Mouse (Mus musculus) bone marrow, adult 2 months (tissue): ENCODE data around the gene Cobl. TPM values are rescaled to one million over a fixed set of nuclear protein-coding genes. Genes with fewer than 3 reads are reported as not detected.

Experiments used
- H3K27ac ChIP-seq: fragments of 200-500 bp; 2 replicates; pipeline ENCODE4 v1.5.1; 2012; ENCODE audit warnings: low read depth, mild to moderate bottlenecking, control low read depth, inconsistent platforms, low read length; ENCODE audit not compliant: control insufficient read depth, poor library complexity, insufficient read depth
- H3K4me1 ChIP-seq: fragments of 200-500 bp; 2 replicates; pipeline ENCODE4 v1.6.1; 2011; ENCODE audit warnings: low read length; ENCODE audit not compliant: control insufficient read depth, insufficient read depth
- H3K4me3 ChIP-seq: fragments of 200-500 bp; replicated peaks from 2 replicates; pipeline ENCODE3; 2011; ENCODE audit warnings: mild to moderate bottlenecking, low read depth, low read length, control low read depth; ENCODE audit not compliant: control insufficient read depth
- CTCF ChIP-seq: fragments of 200-500 bp; IDR thresholded peaks from 2 replicates; pipeline ENCODE4 v1.5.1; 2011; ENCODE audit warnings: low read length, control low read depth; ENCODE audit not compliant: control insufficient read depth, insufficient read depth
- POLR2A ChIP-seq: fragments of 200-500 bp; IDR thresholded peaks from 2 replicates; pipeline ENCODE4 v1.6.1; 2011; ENCODE audit warnings: low read depth, mild to moderate bottlenecking, control low read depth, low read length, borderline replicate concordance; ENCODE audit not compliant: control insufficient read depth
- WGBS: fragments of 180-500 bp; shearing (Covaris S2); methylation state at CpG from one replicate; pipeline ENCODE4 v1.1.7; 2018; 5-methylcytosine and 5-hydroxymethylcytosine counted together
- polyA plus RNA-seq: library from polyadenylated mRNA; stranded (reverse); fragments of >200 nt; gene quantifications from 2 replicates; pipeline ENCODE4 v1.2.4, GENCODE M21; 2011; ENCODE audit warnings: low replicate concordance; ENCODE audit not compliant: missing spikeins, insufficient read depth, insufficient read length

The Cobl gene
- 4.2 TPM in 1 of 2 replicates, not detected in the other for polyA plus RNA-seq

DNA sequence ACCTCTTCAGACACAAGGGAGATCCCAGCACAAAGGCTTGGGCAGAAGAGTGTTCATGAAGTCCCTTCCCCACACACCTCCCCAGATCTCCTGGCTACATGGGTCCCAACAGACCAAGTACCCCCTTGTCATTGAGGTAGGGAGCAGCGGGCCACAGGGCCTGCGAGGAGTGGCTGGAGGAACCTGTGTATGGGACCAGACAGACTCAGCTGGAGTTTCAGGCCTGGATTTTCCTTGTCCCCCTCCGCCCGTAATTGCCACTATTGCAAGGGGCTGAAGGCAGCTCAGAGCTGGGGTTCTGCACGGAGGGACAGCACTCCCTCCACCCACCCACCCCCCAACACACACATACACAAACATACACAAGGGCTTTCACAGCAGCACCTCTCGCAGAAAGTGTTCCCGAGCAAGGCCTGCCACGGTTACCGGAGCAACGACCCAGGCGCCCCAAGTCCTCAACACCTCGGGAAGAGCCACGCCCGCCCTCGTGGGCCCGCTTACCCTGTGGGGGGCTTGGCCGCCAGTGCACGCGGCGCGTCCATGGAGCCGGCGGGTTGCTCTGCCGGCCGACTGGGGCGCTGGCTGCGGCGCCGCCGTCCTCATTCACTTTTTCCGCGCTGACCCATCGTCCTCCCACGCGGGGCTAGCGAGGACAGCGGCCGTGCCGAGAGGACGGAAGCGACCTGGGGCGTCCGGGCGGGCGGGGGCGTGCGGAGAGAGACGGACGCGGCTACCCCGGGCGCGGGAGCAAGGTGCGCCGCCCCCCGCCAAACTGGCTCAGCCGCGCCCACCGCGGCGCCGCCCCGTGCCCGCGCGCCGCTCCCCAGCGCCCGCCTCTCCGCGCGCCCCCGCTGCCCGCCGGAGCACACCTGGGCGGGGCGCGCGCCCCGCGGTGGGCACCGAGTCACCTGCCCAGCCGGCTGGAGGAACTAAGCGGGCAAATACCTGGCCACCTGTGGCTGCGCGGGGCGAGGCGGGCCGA lies at the start of gene Cobl:
Cobl (minus strand) TSS at position 780 of the 982 bp plus-strand sequence.
- Histone ChIP-seq H3K27ac (no peak within 1 kb of the TSS), H3K4me3 (no peak within 1 kb of the TSS), H3K4me1 (no peaks in the 10 kb centered on the region)
- 2% methylated on average over 81 of the region's 89 CpGs for WGBS
- TF ChIP-seq CTCF (no peak), POLR2A (no peak)

DNA sequence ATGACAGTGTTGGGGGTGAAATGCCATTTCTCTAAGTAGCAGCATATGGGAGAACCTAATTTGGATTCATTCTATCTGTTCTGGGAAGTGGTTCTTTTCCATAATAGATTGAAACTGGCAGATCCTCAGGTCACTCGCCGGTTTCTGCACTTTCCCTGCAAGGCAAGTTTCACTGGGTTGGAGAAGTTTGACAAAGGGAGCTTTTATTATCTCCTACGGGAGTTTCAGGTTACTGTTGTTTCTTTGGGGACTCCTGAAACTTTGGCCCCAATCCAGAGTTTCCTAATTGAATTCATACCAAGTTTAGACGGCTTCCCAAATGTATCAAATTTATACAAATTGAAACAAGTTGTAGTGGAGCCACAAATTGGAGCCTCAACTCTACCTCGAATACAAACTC lies 49.0 kb upstream of the Cobl start:
- Histone ChIP-seq H3K4me1 (no peaks in the 10 kb centered on the region), H3K4me3 (no peak overlapping the region), H3K27ac (no peak overlapping the region)
- WGBS = 74% methylated on average over 5 of the region's 5 CpGs
- TF ChIP-seq CTCF (no peak), POLR2A (no peak)

DNA sequence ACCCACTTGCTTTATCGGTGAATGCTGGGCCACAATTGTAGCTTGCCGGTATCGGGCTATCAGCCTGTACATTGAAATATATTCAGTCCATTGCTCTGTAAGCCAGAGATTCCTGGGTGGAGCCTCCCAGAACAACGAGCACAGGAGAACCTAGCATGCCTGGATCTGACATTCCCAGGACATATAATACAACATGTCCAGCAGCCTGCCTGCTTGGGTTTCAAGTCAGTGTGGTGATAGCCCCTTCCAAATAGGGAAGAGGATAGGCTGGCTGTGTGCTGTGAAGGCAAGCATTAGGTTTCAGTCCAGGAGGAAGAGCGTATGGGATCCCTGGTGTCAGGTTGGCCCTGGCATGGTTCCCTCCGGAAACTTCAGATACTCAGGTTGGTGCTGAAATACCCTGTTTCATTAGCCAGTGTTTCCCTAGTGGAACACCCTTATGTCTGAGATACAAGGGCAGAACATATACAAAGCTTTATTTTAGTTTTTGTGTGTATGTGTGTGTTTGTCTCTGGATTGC lies 41.7 kb upstream of the Cobl start:
- Histone ChIP-seq H3K4me3 (no peak overlapping the region), H3K27ac (no peak overlapping the region), H3K4me1 (no peaks in the 10 kb centered on the region)
- 83% methylated on average over 6 of the region's 6 CpGs for WGBS
- TF ChIP-seq CTCF = no peak

DNA sequence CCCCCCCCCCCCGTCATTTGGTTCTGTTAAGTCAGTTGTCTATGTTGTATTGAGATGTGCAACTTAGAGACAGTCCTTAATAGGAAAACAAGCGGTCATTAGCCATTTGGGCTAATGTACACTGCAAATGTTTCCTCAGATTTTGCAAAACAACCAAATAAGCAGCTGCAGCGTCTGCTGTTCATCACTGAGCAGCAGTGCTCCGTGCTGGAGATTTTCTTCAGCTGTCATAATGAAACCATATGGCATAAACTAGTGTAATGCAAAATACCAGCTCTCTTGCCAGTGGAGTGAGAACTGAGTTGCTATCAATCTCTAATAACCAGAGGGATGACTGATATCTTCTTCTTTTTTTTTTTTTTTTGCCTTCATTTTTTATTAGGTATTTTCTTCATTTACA lies 39.0 kb upstream of the Cobl start:
- TF ChIP-seq CTCF (no peak), POLR2A (no peak)
- no peak overlapping the region for H3K4me3 ChIP-seq
- H3K4me1 ChIP-seq = no peaks in the 10 kb centered on the region
- 79% methylated on average over 4 of the region's 4 CpGs for WGBS
- H3K27ac ChIP-seq = no peak overlapping the region

DNA sequence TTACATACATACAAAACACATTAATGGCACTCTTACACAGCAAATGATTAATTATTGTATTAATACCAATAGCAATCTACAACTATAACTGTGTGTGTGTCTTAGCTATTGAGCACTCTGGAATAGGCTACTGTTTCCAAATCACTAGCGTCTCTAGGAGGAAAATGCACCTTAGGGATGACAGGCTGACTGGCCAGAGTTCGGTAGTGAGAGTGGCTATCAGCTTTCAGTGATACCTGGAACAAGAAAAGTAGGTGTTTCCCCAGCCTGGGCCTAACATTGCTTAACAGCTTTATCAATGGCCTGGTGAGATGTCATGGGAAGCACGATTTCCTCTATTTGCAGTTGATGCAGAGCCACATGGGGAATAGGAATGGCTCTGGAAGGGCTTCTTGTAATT lies 37.0 kb upstream of the Cobl start:
- TF ChIP-seq CTCF (no peak), POLR2A (no peak)
- 71% methylated on average over 3 of the region's 3 CpGs for WGBS
- H3K4me3 ChIP-seq = no peak overlapping the region
- H3K4me1 ChIP-seq = no peaks in the 10 kb centered on the region
- no peak overlapping the region for H3K27ac ChIP-seq

DNA sequence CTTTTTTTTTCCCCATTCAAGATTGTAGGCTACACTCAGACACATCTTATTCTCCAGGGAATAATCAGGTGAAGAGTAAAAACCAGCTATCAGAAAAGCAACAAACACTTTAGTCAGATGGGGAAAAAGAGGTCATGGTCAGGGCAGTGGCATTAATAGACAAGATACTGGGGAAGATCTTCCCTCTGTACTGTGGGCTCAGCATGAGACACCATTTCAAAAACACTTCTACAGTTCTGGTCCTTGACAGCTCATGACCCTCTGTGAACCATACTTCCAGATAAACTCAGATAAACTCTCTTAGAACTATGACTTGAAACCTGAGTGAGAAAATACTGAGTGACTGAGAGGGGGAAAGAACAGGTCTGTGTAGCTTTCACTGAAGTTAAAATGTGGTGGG lies 29.0 kb upstream of the Cobl start:
- no peak overlapping the region for H3K27ac ChIP-seq
- no peaks in the 10 kb centered on the region for H3K4me1 ChIP-seq
- no peak overlapping the region for H3K4me3 ChIP-seq
- no peak for TF ChIP-seq CTCF
- no peak for TF ChIP-seq POLR2A

DNA sequence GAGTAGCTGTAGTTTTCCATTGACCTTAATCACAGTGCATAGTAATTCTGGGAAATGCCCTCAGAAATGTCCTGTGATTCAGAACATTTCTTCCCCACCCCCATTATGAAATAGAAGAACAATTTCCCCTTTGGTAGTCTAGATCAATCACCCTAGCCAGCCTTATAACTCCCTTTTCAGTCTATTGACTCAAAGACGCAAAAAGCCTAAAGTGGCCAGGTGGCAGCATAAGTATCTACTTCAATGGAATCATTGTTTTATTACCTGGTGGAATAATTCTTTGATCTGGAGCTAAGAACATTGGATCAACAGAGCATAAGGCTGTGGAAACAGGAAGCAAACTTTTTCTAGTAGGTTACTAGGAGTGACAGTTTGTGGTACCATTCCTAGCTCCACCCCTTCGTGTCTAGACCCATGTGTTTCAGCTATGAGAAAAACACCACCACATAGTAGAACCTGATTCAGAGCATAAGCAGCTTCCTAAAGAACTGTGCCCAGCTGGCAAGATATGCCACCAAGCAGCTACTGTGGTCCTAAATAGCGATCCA lies 15.2 kb upstream of the Cobl start:
- TF ChIP-seq CTCF = no peak
- no peak for TF ChIP-seq POLR2A
- H3K27ac ChIP-seq = no peak overlapping the region
- no peak overlapping the region for H3K4me3 ChIP-seq
- WGBS = 69% methylated on average over 3 of the region's 3 CpGs
- H3K4me1 ChIP-seq = no peaks in the 10 kb centered on the region

DNA sequence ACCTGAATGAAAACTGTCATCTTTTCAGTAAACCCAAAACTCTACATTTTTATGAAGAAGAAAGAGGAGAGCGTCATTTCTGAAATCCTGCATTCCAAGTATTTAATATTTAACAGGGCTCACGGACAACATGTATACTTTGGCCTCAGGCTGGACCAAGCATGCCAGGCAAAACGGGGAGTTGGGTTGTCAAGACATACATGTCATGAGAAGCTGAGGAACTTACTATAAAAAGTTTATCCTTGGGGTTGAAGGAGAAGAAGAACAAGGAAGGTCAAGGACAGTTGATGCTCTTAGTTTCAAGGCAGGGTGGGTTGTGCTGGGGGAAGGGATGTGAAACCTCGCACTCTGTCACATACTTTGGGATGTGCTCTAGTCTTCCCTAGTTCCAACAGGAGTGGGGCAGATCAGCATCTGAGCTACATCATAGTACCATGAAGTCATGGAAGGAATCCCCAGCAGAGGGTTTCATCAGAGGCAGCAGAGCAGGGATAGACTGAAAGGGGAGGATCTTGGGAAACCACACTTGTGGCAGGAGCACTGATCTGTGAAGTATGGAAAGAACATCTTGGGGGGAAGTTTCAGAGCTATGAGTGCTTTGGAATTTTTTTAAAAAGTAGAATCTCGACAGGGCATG lies 9.7 kb upstream of the Cobl start:
- no peak overlapping the region for H3K4me3 ChIP-seq
- no peak overlapping the region for H3K27ac ChIP-seq
- TF ChIP-seq POLR2A = no peak
- no peak for TF ChIP-seq CTCF
- 68% methylated on average over 5 of the region's 5 CpGs for WGBS
- no peaks in the 10 kb centered on the region for H3K4me1 ChIP-seq
